In genomic region chr6:83011756-83012155, GRCm38 (mm10) we compare ENCODE assay signal across 20 mouse cellular contexts. TPM values are rescaled to one million over a fixed set of nuclear protein-coding genes. Genes with fewer than 3 reads are reported as not detected.
DNase-seq lines count a peak whose midpoint lies in the region; ATAC-seq and TF ChIP-seq lines count a peak whose summit lies in the region.
"Had no signal": no experiment of that assay in that cellular context is flagged by ENCODE, and none has a peak within 500 bp of the region (broad histone marks: within the 10 kb centered on the region; RNA-seq: fewer than 3 reads in every experiment).

No protein-coding gene starts in this region.

- no peak for DNase-seq in c-Kit-positive CD71-positive TER-119-positive erythroid progenitor cells, embryonic 14.5 days (ENCODE audit: low spot score)
- DNase-seq in kidney, adult 2 months = no peak
- DNase-seq: adrenal gland, postnatal 25 days; cerebellum, adult 11 months; cerebellum, adult 9-10 months; cerebellum, postnatal 25 days; gastrocnemius, adult 2 months; gastrocnemius, postnatal 25 days had no signal

- 60% methylated on average over 6 of the region's 6 CpGs for WGBS in liver, embryonic 12.5 days (ENCODE audit: insufficient replicate concordance)
- WGBS in liver, embryonic 16.5 days (ENCODE audit: insufficient replicate concordance) = 51% methylated on average over 6 of the region's 6 CpGs
- 82% methylated on average over 6 of the region's 6 CpGs for WGBS in hindbrain, embryonic 13.5 days
- WGBS in kidney, adult 2 months = 80% methylated on average over 6 of the region's 6 CpGs

- peaks cover 94% of the 10 kb centered on the region for H3K4me1 ChIP-seq in megakaryocyte, embryonic 14.5 days
- H3K4me1 ChIP-seq in liver, embryonic 12.5 days = peaks cover 71% of the 10 kb centered on the region
- H3K4me1 ChIP-seq in liver, embryonic 16.5 days (ENCODE audit: control insufficient read depth, low read depth, low read length) = peaks cover 57% of the 10 kb centered on the region
- H3K4me1 ChIP-seq in hindbrain, embryonic 13.5 days (replicated peaks) = no peaks in the 10 kb centered on the region
- H3K4me1 ChIP-seq in kidney, adult 2 months (ENCODE audit: control insufficient read depth, insufficient read depth, low read length) = no peaks in the 10 kb centered on the region
- H3K4me1 ChIP-seq: embryonic facial prominence, embryonic 12.5 days; forebrain, embryonic 13.5 days; hindbrain, embryonic 10.5 days; hindbrain, embryonic 15.5 days had no signal

- H3K36me3 ChIP-seq in megakaryocyte, embryonic 14.5 days (replicated peaks; ENCODE audit: low read length) = peaks cover 11% of the 10 kb centered on the region
- H3K36me3 ChIP-seq in liver, embryonic 12.5 days = no peaks in the 10 kb centered on the region
- no peaks in the 10 kb centered on the region for H3K36me3 ChIP-seq in liver, embryonic 16.5 days (ENCODE audit: control insufficient read depth, insufficient read depth)
- no peaks in the 10 kb centered on the region for H3K36me3 ChIP-seq in hindbrain, embryonic 13.5 days
- no peaks in the 10 kb centered on the region for H3K36me3 ChIP-seq in kidney, adult 2 months (ENCODE audit: control insufficient read depth, insufficient read depth, low read length)
- H3K36me3 ChIP-seq: embryonic facial prominence, embryonic 12.5 days; heart, embryonic 12.5 days; hindbrain, embryonic 10.5 days; hindbrain, embryonic 15.5 days had no signal

- no peaks in the 10 kb centered on the region for H3K27me3 ChIP-seq in megakaryocyte, embryonic 14.5 days (replicated peaks)
- no peaks in the 10 kb centered on the region for H3K27me3 ChIP-seq in liver, embryonic 12.5 days (replicated peaks)
- no peaks in the 10 kb centered on the region for H3K27me3 ChIP-seq in liver, embryonic 16.5 days (ENCODE audit: control insufficient read depth, insufficient read depth, low read depth, low read length)
- 0 out of 2 replicates have a peak, but pooled peaks cover 3% of the 10 kb centered on the region for H3K27me3 ChIP-seq in hindbrain, embryonic 13.5 days
- H3K27me3 ChIP-seq in kidney, adult 2 months (replicated peaks; ENCODE audit: control insufficient read depth, insufficient read depth, low read length) = no peaks in the 10 kb centered on the region
- H3K27me3 ChIP-seq: embryonic facial prominence, embryonic 12.5 days; forebrain, embryonic 13.5 days; heart, embryonic 12.5 days; hindbrain, embryonic 15.5 days; Patski had no signal

- TF ChIP-seq CTCF in kidney, adult 2 months (conservative IDR thresholded peaks at IDR 0.05; ENCODE audit: insufficient read depth, insufficient read length, low read depth, low read length) = no peak

- H3K27ac ChIP-seq in liver, embryonic 12.5 days = peak overlapping the region; percentile 99
- peak overlapping the region; percentile 98 for H3K27ac ChIP-seq in liver, embryonic 16.5 days (ENCODE audit: low read length)
- H3K27ac ChIP-seq in hindbrain, embryonic 13.5 days = no peak overlapping the region
- H3K27ac ChIP-seq in kidney, adult 2 months (ENCODE audit: insufficient read depth, low read depth, low read length) = no peak overlapping the region
- H3K27ac ChIP-seq: embryonic facial prominence, embryonic 12.5 days; forebrain, embryonic 13.5 days; gastrocnemius, adult 2 months; hindbrain, embryonic 10.5 days; hindbrain, embryonic 15.5 days had no signal

- TF ChIP-seq POLR2A in kidney, adult 2 months (IDR thresholded peaks at IDR 0.05; ENCODE audit: low read depth, low read length) = no peak

- no peaks in the 10 kb centered on the region for H3K9me3 ChIP-seq in megakaryocyte, embryonic 14.5 days
- H3K9me3 ChIP-seq in liver, embryonic 12.5 days (replicated peaks) = no peaks in the 10 kb centered on the region
- no peaks in the 10 kb centered on the region for H3K9me3 ChIP-seq in liver, embryonic 16.5 days (replicated peaks; ENCODE audit: control insufficient read depth, low read length)
- no peaks in the 10 kb centered on the region for H3K9me3 ChIP-seq in hindbrain, embryonic 13.5 days
- H3K9me3 ChIP-seq: embryonic facial prominence, embryonic 12.5 days; forebrain, embryonic 13.5 days; heart, embryonic 12.5 days; hindbrain, embryonic 10.5 days; hindbrain, embryonic 15.5 days had no signal

- H3K4me2 ChIP-seq in liver, embryonic 12.5 days = no peak overlapping the region
- H3K4me2 ChIP-seq in liver, embryonic 16.5 days (ENCODE audit: low read depth, low read length) = no peak overlapping the region
- H3K4me2 ChIP-seq in hindbrain, embryonic 13.5 days = no peak overlapping the region
- H3K4me2 ChIP-seq: embryonic facial prominence, embryonic 12.5 days; forebrain, embryonic 13.5 days; heart, embryonic 12.5 days; hindbrain, embryonic 15.5 days had no signal

- H3K9ac ChIP-seq in liver, embryonic 12.5 days = peak overlapping the region; percentile 39; the same call in 1 of the 2 replicates
- H3K9ac ChIP-seq in liver, embryonic 16.5 days (ENCODE audit: low read depth, low read length) = no peak overlapping the region
- no peak overlapping the region for H3K9ac ChIP-seq in hindbrain, embryonic 13.5 days
- H3K9ac ChIP-seq: embryonic facial prominence, embryonic 12.5 days; forebrain, embryonic 13.5 days; heart, embryonic 12.5 days; hindbrain, embryonic 15.5 days had no signal

- peak overlapping the region; percentile 29 for H3K4me3 ChIP-seq in megakaryocyte, embryonic 14.5 days (replicated peaks)
- no peak overlapping the region for H3K4me3 ChIP-seq in liver, embryonic 12.5 days
- no peak overlapping the region for H3K4me3 ChIP-seq in liver, embryonic 16.5 days (ENCODE audit: low read depth, low read length)
- H3K4me3 ChIP-seq in hindbrain, embryonic 13.5 days = no peak overlapping the region
- H3K4me3 ChIP-seq in kidney, adult 2 months (ENCODE audit: insufficient read depth, low read depth, low read length) = no peak overlapping the region
- H3K4me3 ChIP-seq: embryonic facial prominence, embryonic 12.5 days; forebrain, embryonic 13.5 days; gastrocnemius, adult 2 months; heart, embryonic 12.5 days; hindbrain, embryonic 10.5 days; hindbrain, embryonic 15.5 days had no signal

- no peak for ATAC-seq in megakaryocyte, adult 5-6 weeks (ENCODE audit: poor library complexity, severe bottlenecking)
- no peak for ATAC-seq in liver, embryonic 12.5 days
- ATAC-seq in liver, embryonic 16.5 days (ENCODE audit: low read depth) = no peak
- ATAC-seq in hindbrain, embryonic 13.5 days (ENCODE audit: low FRiP score) = no peak
- ATAC-seq: activated CD4-positive, CD25-positive, alpha-beta regulatory T cell, adult 4 months; forebrain, embryonic 13.5 days; Patski had no signal

RNA-seq across cellular contexts. Expression of gene Dok1, which starts 21.5 kb away (rescaled TPM):
- polyA plus RNA-seq in megakaryocyte, embryonic 14.5 days (2012; ENCODE audit: insufficient read depth, low replicate concordance) = 159 and 256 TPM in 2 replicates
- 10.2 and 12.3 TPM in 2 replicates for total RNA-seq in megakaryocyte, adult 5-6 weeks (2015)
- total RNA-seq in megakaryocyte, adult 5-6 weeks (2017) = 23.5 and 26.8 TPM in 2 replicates
- 22.2 and 22.6 TPM in 2 replicates for polyA plus RNA-seq in liver, embryonic 12.5 days (2016; fragmentation: Nextera tagmentation; extraction: Ambion mirVana)
- polyA plus RNA-seq in liver, embryonic 16.5 days (2015; fragmentation: Nextera tagmentation; extraction: Ambion mirVana) = 15.7 and 16.1 TPM in 2 replicates
- 2.8 and 3.6 TPM in 2 replicates for polyA plus RNA-seq in hindbrain, embryonic 13.5 days (2015; fragmentation: Nextera tagmentation; extraction: Ambion mirVana)
- 4.3 and 4.5 TPM in 2 replicates for polyA plus RNA-seq in kidney, adult 2 months (2012; rRNA removed)

RNA-seq across cellular contexts. Expression of gene Loxl3, which starts 22.2 kb away (rescaled TPM):
- 0.40 and 4.2 TPM in 2 replicates for polyA plus RNA-seq in megakaryocyte, embryonic 14.5 days (2012; ENCODE audit: insufficient read depth, low replicate concordance)
- total RNA-seq in megakaryocyte, adult 5-6 weeks (2015) = 0.30 and 0.65 TPM in 2 replicates
- total RNA-seq in megakaryocyte, adult 5-6 weeks (2017) = 0.44 and 1.4 TPM in 2 replicates
- polyA plus RNA-seq in liver, embryonic 12.5 days (2016; fragmentation: Nextera tagmentation; extraction: Ambion mirVana) = 3.1 and 3.2 TPM in 2 replicates
- polyA plus RNA-seq in liver, embryonic 16.5 days (2015; fragmentation: Nextera tagmentation; extraction: Ambion mirVana) = 1.9 and 2.1 TPM in 2 replicates
- 5.9 and 6.8 TPM in 2 replicates for polyA plus RNA-seq in hindbrain, embryonic 13.5 days (2015; fragmentation: Nextera tagmentation; extraction: Ambion mirVana)
- polyA plus RNA-seq in kidney, adult 2 months (2012; rRNA removed) = 3.1 and 3.6 TPM in 2 replicates

RNA-seq across cellular contexts. Expression of gene Aup1, which starts 42.6 kb away (rescaled TPM):
- polyA plus RNA-seq in megakaryocyte, embryonic 14.5 days (2012; ENCODE audit: insufficient read depth, low replicate concordance) = 1,695 and 4,915 TPM in 2 replicates
- total RNA-seq in megakaryocyte, adult 5-6 weeks (2015) = 156 and 191 TPM in 2 replicates
- total RNA-seq in megakaryocyte, adult 5-6 weeks (2017) = 143 and 168 TPM in 2 replicates
- polyA plus RNA-seq in liver, embryonic 12.5 days (2016; fragmentation: Nextera tagmentation; extraction: Ambion mirVana) = 215 and 233 TPM in 2 replicates
- polyA plus RNA-seq in liver, embryonic 16.5 days (2015; fragmentation: Nextera tagmentation; extraction: Ambion mirVana) = 180 and 190 TPM in 2 replicates
- 168 and 178 TPM in 2 replicates for polyA plus RNA-seq in hindbrain, embryonic 13.5 days (2015; fragmentation: Nextera tagmentation; extraction: Ambion mirVana)
- polyA plus RNA-seq in kidney, adult 2 months (2012; rRNA removed) = 442 and 596 TPM in 2 replicates

RNA-seq across cellular contexts. Expression of gene Htra2, which starts 43.3 kb away (rescaled TPM):
- 27.7 and 49.5 TPM in 2 replicates for polyA plus RNA-seq in megakaryocyte, embryonic 14.5 days (2012; ENCODE audit: insufficient read depth, low replicate concordance)
- 53.9 and 55.6 TPM in 2 replicates for total RNA-seq in megakaryocyte, adult 5-6 weeks (2015)
- total RNA-seq in megakaryocyte, adult 5-6 weeks (2017) = 34.1 and 41.4 TPM in 2 replicates
- 147 and 154 TPM in 2 replicates for polyA plus RNA-seq in liver, embryonic 12.5 days (2016; fragmentation: Nextera tagmentation; extraction: Ambion mirVana)
- polyA plus RNA-seq in liver, embryonic 16.5 days (2015; fragmentation: Nextera tagmentation; extraction: Ambion mirVana) = 72.0 and 72.4 TPM in 2 replicates
- 68.6 and 74.6 TPM in 2 replicates for polyA plus RNA-seq in hindbrain, embryonic 13.5 days (2015; fragmentation: Nextera tagmentation; extraction: Ambion mirVana)
- polyA plus RNA-seq in kidney, adult 2 months (2012; rRNA removed) = 39.6 and 40.2 TPM in 2 replicates

RNA-seq across cellular contexts. Expression of gene Dqx1, which starts 45.9 kb away (rescaled TPM):
- polyA plus RNA-seq in megakaryocyte, embryonic 14.5 days (2012; ENCODE audit: insufficient read depth, low replicate concordance) = 0.22 TPM in 1 of 2 replicates, not detected in the other
- 2.2 and 2.3 TPM in 2 replicates for total RNA-seq in megakaryocyte, adult 5-6 weeks (2015)
- 0.62 and 1.2 TPM in 2 replicates for total RNA-seq in megakaryocyte, adult 5-6 weeks (2017)
- polyA plus RNA-seq in liver, embryonic 12.5 days (2016; fragmentation: Nextera tagmentation; extraction: Ambion mirVana) = 5.0 and 5.4 TPM in 2 replicates
- 9.0 and 9.3 TPM in 2 replicates for polyA plus RNA-seq in liver, embryonic 16.5 days (2015; fragmentation: Nextera tagmentation; extraction: Ambion mirVana)
- polyA plus RNA-seq in hindbrain, embryonic 13.5 days (2015; fragmentation: Nextera tagmentation; extraction: Ambion mirVana) = 0.81 and 0.91 TPM in 2 replicates
- polyA plus RNA-seq in kidney, adult 2 months (2012; rRNA removed) = 8.8 and 11.0 TPM in 2 replicates

Comparison
In these comparisons a context has a peak if more than half of its experiments do, and no peak if none do; other contexts are left out.
1. H3K27ac ChIP-seq: peak in liver, embryonic 12.5 days (single experiment) and liver, embryonic 16.5 days (single experiment); none in hindbrain, embryonic 13.5 days (single experiment) and kidney, adult 2 months (single experiment).